Mouse (Mus musculus) lung, postnatal 25 days (tissue): ENCODE results near the gene Ube3b.

Source experiments
- DNase-seq: peaks from one replicate; pipeline ENCODE4 v3.0.0; 2022; ENCODE audit warnings: low spot score

The Ube3b gene

DNA sequence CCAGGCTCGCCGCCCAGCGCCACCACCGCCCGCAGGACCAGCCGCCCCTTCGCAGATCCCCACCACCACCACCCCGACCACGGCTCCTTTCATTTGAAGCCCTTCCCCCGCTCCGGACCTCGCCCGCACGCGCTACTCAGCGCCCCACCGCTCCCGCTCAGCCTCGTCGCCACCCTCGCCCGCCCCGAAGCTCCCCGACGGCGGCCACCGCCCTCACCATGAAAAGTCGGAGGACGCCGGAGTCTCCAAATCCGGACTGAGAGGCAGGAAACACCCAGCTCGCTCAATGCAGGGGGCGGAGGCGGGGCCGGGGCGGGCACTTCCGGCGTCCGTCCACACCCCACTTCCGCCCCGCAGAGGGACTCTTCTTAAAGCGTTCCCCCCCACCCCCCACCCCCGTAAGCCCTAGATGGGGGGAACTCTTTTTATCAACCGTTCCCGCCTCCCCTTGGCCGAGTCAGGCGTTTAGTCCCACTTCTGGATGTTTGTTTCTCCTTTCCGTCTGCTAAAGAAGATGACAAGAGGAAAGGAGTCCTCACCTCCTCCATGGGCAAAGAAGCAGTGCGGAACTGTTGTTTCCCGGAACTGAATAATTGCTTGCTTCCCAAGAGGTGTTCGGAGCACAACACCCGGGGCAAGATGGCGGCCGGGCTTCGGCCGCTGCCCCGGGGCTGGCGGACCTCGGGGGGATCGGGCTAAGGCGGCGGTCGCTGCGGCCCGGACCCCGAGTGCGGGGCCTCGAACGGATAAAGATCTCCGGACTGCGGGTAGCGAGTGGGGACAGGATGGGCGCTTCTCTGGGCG is at the start of gene Ube3b, which contains the start of gene Kctd10:
Ube3b (plus strand) TSS at position 399 of the 804 bp plus-strand sequence.
Kctd10 (minus strand) TSS at position 300 of the 804 bp plus-strand sequence.
- peak; percentile 87 for DNase-seq

DNA sequence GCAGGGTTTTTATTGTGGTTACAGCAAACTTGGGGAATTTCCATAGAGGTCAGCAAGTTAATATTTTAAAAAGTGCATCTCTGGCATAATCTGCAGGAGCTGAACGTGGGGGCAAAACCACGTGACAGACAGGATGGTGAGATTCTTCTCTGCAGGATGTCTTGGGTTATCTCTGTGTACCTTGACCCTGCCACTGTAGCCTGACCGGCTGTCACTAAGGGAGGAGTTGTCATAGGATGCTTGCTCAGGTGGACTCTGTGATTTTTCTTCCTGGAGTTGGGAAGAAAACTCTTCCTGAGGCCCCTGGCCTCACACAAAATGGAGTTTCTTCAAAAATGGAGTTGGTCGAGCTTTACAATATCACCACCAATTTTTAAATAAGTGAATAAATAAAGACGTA is 37.4 kb upstream of the Ube3b start:
- DNase-seq: no peak

DNA sequence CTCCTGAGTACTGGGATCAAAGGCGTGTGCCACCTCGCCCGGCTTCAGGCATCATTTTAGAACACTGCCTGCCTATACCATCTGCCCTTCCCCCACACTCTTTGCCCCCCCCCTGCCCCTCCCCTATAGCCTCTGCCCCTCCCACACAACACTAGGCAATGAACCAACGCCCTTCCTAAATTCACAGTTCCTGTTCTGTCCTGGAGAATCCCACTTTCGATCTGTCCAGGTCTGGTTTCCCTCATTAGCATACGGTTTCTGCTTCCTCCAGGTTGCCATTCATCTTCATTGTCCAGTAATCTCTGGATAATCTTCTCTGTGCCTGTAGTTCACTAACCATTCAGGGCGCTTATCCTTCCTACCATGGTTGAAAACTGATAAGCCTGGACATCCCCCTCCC is 36.8 kb upstream of the Ube3b start:
- DNase-seq: no peak

DNA sequence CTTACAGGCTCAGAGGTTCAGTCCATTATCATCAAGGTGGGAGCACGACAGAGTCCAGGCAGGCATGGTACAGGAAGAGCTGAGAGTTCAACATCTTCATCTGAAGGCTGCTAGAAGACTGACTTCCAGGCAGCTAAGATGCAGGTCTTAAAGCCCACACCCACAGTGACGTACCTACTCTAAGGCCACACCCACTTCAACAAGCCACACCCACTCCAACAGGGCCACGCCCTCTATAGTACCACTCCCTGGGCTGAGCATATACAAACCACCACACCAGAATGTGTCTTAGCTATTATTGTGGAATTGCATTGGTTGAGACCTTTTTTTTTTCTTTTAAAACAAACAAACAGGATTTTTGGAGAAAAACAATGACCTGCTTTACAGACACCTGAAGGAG is 34.9 kb upstream of the Ube3b start:
- no peak for DNase-seq

DNA sequence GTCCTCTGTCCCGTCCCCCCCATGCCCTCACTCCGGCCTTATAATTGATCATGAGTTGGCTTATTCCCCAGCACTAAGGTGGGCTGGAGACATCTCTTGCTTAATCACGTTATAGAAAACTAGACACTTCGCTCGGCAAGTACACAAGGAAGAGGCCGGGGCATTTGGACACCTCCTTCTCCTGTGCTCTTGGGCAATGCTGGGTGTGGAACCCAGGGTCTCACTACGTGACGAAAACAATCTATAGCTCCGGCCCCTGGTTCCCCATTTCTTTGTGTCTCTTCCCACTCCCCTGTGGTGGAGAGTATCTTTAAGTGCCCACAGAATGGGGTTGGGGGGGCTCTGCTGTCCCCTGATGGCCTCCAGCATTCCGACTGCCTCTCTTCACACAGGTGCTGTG is 33.4 kb upstream of the Ube3b start:
- DNase-seq: no peak

DNA sequence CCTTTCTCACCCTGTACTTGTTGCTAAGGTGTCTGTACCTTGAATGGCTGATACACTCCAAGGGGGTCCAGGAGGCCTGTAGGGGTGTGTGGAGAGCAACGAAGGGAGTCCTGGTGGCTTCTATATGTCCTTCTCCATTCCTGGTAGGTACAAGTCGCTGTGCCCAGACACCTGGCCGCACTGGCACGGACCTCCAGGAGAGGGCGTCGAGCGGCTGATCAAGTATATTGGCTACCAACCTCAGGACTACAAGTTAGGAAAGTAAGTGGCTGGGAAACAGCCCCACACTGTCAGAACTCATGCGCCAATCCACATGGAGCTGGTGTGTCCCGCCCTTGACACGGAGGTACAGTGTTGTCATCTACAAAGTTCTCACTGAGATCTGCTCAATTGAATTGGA is 28.9 kb upstream of the Ube3b start:
- DNase-seq: no peak

DNA sequence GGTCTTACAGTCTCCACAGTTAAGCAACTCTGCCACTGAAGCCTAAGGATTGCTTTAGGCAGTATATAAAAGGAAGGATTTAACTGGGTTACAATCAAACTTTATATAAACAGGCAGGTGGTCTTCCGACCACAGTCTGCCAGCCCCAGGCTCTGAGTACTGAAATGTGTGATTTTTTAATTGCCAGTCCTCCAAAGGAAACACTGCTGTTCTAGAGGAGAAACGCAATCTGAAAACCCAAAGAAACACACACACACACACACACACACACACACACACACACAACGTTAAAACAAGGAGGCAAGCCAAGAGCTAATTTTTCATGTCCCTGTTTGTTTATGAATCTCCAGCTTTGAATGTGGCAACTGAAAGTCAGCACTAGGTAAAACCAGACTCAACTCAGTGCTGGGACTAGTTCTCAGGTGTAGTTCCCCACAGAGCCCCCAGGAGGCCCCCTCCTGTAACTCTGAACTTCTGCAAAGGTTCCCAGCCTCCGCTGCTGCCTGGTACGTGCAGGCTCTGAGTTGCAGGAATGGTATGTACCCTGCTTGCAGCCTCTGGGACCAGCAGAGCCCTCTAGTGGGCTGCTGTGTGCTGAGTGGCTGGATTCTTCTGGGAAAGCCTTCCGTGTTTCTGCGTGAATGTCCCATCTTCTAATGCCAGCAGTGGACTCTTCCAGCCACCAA is 24.0 kb upstream of the Ube3b start:
- peak; percentile 93 for DNase-seq

DNA sequence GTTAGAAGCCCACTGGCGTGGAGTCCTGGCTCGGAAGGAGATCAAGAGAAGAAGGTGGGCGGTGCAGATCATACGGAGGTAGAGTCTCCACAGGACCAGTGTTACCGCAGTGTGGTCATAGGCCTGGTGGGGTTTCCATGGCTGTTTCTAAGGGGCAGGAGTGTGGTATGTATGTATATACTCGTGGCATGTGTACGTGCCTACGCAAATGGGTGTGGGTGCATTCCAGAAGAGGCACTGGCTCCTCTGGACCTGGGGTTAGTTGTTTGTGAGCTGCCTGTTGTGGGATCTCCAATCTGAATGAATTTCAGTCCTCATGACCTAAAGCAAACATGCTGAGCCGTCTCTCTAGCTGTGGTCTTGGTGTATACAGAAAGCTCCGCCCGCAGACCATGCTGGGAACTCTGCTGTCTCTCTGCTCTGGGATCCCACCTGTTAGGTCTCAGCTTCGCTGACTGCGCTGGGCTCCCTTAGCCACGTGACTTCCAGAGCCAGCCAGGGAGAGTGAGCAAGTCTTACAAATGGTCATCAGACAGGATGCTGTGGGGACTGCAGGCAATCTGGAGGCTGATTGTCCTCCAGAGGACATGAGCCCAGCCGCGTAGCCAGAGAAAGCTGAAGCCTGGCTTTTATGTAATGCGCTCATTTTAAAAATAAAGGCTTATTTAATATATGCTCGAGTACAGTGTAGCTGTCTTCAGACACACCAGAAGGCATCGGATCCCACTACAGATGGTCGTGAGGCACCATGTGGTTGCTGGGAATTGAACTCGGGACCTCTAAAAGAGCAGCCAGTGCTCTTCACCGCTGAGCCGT is 23.3 kb upstream of the Ube3b start:
- no peak for DNase-seq

DNA sequence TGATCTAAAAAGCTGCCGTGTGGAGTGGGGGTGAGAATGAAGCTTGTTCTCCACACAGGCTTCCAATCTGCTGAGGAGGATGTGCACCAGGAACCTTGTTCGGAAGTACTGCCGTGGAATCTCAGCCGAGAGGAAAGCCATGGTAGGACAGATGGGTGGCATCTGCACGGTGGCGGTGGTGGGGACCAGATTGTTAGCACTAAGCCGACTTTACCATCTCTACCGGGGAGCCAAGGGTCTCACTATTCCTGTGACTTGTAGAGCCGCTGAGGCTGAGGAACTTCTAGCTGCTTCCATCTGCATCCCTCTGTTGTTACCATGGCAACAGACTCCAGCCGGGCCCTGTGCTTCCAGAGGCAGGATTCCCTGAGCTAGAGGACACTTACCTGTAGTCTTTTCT is 21.6 kb upstream of the Ube3b start:
- DNase-seq: no peak

DNA sequence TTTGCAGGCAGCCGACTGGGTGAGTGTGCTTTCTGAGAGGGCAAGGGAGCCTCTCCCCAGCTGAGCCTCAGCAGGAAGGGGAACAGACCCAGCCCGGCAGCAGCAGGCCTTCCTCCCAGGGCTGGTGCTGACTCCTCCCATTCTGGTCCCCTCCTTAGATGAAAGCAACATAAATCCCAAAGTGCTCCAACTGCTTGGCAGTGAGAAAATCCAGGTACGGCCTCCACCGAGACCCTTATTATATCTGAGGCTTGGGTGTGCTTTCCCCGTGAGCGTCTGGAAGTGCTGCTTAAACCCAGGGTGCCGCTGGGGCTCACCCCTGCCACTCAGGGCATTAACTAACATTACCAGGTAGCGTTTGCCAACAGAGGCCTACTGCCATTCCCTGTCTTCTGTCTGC is 20.8 kb upstream of the Ube3b start:
- no peak for DNase-seq

DNA sequence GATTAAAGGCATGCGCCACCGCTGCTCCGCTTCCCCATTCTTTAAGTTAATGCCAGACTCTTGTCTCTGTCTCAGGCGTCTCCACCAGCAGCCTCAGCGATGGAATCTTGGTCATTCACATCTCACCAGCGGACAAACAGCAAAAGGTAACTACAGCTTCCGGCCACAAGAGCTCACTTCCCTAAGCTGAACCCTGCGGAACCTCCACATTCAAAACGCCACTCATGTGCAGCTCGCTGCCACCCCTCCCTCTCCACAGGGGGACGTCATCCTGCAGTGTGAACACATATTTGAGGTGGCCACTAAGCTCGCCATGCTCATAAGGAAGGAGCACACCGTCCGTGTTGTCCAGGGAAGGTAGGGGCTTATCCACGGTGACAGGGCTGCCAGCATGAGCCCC is 19.4 kb upstream of the Ube3b start:
- no peak for DNase-seq

DNA sequence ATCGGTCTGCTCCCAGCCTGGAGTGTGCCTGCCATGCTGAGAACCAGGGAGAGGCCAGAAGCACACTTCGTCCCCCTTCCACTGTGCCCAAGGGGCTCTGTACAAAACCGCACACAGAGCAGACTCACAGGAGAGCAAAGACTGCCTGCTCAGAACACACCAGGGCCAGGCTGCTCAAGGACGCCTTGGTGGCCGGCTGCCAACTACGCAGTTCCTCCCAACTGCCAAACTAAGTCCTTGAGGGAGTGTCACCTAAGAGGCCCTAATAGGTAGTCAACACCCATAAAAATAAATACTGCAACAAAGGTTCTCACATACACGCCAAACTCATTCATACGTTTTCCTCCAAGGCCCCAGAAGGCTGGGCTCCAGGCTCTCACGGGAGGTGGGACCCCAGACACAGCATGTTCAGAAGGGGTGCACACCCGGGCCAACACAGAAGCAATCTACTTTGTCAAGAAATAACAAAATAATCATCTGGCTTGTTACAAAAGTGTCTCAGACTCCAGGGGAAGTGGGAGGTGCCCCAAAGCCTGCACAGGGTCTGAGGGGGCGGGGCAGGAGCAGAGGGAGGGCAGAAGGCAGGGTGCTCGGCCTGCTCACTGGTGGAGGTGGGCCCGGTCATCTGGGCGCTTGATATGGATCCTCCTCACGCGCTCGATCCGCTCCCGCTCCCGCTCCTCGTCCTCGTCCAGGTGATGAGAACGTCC is 15.2 kb upstream of the Ube3b start:
- DNase-seq: peak; percentile 91

DNA sequence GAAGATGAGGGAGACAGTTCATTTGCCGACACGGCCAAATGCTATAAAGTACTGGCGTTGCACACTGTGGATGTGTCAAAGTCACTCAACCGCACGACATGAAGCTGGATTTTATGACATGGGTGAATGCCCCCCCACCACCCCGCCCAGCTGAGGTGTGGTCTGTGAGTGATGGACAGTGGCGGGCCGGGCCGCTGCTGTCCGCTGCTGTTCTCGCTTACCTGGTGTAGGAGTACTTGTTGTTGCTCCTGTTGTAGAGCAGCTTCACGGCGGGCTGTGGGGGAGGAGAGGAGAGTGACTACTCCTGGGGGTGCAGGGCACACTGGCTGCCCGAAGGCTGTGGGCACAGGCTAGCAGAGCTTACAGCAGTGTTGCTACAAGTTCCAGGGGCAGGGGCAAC is 12.3 kb upstream of the Ube3b start:
- no peak for DNase-seq

DNA sequence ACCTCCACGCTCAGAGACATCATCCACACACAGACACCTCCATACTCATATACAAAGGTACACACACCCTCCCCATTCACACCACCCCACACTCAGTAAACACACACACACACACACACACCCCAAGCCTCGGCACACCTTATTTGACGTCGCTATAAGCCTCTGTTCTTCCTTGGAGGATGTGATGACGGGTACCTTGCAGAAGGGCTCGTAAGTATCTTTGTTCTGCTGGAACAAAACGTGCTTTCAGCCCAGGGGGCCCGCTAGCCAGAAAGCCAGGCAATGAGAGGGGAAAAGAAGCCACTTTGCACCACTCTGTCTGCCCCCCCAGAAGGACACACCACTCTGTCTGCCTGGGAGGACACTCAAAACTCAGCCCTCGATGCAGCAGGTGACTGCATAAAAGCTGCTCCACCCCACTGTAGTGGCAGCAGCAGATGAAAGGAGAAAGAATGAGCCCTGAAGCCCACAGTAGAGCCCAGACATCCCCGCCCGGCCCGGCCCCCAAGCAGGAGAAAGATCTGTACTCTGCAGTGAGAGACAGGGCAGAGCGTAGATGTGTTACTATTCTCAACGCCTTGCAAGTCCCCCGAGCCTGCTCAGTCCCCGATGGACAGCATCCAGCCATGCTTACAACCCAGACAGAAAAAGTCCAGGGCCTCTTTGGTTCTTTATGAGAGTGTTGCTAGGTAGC is 11.5 kb upstream of the Ube3b start:
- no peak for DNase-seq

DNA sequence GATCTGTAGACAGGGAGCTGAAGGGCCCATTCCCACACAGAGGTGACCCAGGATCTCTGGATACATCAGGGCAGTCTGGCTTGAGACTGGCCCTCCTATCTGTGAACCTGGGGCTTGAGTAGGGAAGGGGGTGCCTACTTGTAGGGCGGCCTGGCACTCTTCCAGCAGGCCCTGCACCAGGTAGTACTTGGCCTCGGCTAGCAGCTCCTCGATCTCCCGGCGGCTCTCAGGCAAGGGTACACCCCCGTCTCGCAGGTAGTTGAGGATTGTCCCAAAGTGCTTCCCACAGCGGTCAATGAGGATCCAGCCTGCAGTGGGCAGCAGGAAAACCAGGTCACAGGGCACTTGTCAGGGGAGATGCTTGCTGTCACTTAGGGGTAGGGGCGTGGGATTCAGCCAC is 10.5 kb upstream of the Ube3b start:
- DNase-seq: no peak

DNA sequence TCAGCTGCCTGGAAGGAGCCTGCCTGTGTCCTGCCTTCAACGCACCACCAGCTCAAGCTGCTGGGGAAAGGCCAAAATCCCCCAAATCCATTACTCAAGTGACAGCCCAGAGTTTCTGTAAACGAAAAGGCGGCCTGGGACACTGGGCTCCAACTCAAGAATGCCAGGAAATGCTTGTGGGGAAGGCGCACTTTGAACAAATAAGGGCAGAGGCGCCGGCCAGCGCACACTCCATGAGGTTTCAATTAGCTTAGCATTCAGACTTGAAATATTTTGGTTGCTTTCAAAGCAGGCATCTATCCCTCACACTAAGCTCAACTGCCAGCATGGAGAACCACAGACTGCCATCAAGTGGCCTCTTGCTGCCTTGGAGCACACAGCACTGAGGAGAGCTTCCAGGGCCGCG is 10.0 kb upstream of the Ube3b start:
- DNase-seq: peak; percentile 94

DNA sequence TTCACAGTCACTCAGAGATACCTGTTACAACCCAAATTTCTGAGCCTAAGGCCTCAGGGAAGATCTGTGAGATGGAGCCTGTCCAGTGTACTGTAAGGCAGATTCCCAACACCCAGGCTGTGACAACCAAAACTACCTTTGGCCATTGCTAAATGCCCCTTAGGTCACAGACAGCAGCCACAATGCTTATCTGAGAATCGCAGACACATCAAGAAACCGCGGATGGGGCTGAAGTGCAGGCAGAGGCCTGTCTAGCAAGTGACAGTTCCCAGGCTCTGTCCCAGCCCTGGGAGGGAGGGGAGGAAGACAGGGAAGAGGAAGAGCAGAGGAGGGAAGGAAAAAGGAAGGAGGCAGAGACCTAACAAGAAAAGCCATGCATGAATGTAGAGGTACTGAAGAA is 9.1 kb upstream of the Ube3b start:
- DNase-seq: no peak

DNA sequence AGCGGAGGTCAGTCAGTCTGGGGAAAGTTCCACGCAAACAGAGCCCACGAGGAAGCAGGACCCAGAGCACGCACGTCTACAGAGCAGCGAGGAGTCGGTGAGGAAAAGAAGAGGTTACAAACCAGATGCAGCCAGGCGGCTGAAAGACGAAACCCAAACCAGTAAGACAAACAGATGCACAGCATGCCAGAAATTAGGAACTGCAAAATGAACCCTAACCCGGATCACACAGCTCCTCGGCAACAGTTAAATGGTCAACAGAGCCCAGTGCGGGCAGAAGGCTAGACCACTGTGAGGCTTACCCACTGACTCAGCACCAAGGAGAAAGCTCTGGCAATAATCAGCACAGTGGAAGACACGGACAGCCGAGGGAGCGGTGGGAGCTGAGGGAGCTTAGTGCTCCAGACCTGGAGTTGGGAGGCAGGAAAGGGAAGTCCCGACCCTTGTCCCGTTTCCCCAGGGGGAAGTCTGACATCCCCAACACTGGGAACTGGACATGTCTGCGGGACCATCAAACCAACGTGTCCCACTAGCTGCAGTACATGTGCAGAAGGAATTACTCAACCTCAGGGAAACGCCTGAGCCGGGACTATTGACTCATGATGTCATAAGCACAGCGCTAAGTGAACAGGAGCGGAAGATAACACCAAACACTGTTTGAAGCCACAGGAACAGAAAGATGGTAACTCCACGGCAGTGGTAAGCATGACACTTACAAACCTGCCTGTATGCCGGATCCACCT is 8.5 kb upstream of the Ube3b start:
- DNase-seq: peak; percentile 50

DNA sequence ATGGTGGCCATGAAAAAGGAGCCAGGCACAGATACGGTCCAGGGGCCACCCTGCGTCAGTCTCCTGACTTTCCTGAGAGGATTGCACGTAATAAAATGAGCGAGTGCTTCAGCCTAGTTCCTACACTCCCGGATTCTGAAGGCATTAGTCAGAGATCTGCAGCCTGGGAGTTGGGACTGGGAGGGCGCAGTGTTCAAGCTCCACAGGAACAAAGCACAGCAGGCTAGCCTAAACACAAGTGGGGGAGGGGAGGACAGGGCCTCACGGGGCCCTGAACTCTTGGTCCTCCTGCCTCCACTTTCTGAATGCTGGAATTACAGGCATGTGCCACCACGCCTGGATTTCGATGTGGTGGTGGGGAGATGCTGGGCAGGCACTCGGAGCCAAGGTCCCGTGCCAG is 7.8 kb upstream of the Ube3b start:
- DNase-seq: peak; percentile 53

DNA sequence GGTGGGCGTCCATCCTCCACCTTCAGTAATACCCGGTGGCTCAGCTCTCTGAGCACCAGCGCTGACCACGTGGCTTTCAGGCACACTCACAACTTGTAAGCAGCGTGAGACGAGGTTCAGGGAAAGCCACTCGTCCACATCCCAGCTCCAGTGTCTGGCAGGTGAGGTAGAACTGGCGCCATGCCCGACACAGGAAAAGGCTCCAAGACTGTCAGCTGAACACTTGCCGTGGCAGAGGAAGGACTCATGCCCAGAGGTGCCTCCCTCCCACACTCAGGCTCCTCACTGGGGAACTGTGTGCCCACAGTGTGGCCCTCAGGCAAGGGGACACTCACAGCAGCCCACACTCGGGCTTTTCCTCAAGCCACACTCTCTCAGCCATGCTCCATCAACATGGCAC is 7.2 kb upstream of the Ube3b start:
- DNase-seq: peak; percentile 86

DNA sequence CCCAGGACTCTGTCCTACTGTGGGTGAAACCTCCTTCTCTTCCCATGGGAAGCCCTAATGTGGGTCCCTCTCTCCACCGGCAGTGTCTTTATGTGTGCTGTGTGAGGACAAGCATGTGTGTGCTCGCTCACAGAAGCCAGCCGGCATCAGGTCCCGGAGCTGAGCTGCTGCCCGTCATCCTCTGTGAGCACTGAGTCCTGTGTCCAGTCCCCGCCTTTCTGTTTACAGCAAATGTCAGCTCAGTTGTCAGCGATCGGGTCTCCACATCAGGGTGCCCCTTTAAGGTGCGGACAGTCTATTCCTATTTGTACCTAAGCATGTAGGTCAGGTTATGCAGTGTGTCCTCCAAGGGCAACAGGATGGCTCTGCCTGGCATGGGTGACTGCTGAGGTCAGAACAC is 6.8 kb upstream of the Ube3b start:
- DNase-seq: no peak
